Mouse (Mus musculus): Measurements from ENCODE around the gene U2af1l4. TPM values are rescaled to one million over a fixed set of nuclear protein-coding genes. Genes with fewer than 3 reads are reported as not detected.

U2af1l4 gene
- total RNA-seq, 1 experiment, result 56.9 TPM

- TF ChIP-seq CHD2 (IDR thresholded peaks at IDR 0.05; ENCODE audit: low read depth, low read length) (no peak), HCFC1 (IDR thresholded peaks at IDR 0.05; ENCODE audit: borderline replicate concordance, insufficient read depth, low read length) (no peak), ZC3H11A (IDR thresholded peaks at IDR 0.05; ENCODE audit: borderline replicate concordance, low read depth, low read length) (no peak), ZNF384 (IDR thresholded peaks at IDR 0.05; ENCODE audit: low read depth, low read length) (no peak), MAFK (IDR thresholded peaks at IDR 0.05; ENCODE audit: insufficient read depth, low read depth, low read length) (no peak)
- in situ Hi-C loops (cut with MboI; ENCODE audit: low sequenced_read_pairs in 2 of 2, unreplicated experiment in 2 of 2), result no loop called here
- Histone ChIP-seq H3K9ac (ENCODE audit: insufficient read depth, low read depth, low read length, poor library complexity, severe bottlenecking) (peak overlapping the region; percentile 77), H3K27ac (ENCODE audit: insufficient read depth, low read depth, low read length, poor library complexity, severe bottlenecking) (no peak overlapping the region), H3K36me3 (ENCODE audit: control insufficient read depth, insufficient read depth, low read length, poor library complexity, severe bottlenecking) (peaks cover 18% of the 10 kb centered on the region), H3K9me3 (ENCODE audit: control insufficient read depth, insufficient read depth, low read depth, low read length) (no peaks in the 10 kb centered on the region), H3K4me1 (ENCODE audit: control insufficient read depth in 2 of 2, insufficient read depth in 2 of 2, low read length in 2 of 2, poor library complexity in 1 of 2) (peaks cover 4 to 12% of the 10 kb centered on the region in 2 experiments; a peak in 2 of 4 replicates), H3K4me3 (ENCODE audit: insufficient read depth in 1 of 2, low read depth in 1 of 2, low read length in 2 of 2, poor library complexity in 1 of 2, severe bottlenecking in 1 of 2) (peak overlapping the region; percentile 79 to 96)
- no peak for DNase-seq (ENCODE audit: low read depth, low spot score)
Measured at GRCm38 (mm10) chr7:30558656-30559442, 4.3 kb upstream of the U2af1l4 start.

DNA sequence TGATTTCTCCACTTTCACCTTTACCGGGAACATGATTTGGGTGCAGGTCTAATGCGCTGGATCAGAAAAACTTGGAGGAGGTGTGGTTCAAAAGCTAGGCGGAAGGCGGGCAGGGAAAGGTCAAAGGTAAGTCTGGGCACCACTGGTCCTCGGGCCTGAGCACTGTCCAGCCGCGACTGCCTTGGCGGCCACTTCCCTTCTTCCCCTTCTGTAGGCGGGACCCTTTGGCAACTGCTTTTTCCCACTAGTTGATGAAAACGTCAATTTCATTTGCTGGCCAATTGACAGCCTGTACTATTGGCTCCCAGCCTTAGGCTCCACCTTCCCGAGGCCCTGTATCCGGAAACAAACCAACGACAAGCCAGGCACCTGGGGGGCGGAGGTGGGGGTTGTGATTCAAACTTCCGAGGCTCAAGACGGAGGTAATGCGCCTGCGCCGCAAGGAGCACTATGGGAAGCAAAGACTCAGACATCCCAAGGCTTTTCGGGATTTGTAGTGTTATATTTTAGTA, 3.6 kb upstream of the U2af1l4 start, which contains the start of gene Lin37:
TSS of gene Lin37 (minus strand) at position 396 of the 512 bp plus-strand sequence.
- peak within 1 kb of the TSS; percentile 77 for H3K9ac ChIP-seq (ENCODE audit: insufficient read depth, low read depth, low read length, poor library complexity, severe bottlenecking)
- no peak within 1 kb of the TSS for H3K27ac ChIP-seq (ENCODE audit: insufficient read depth, low read depth, low read length, poor library complexity, severe bottlenecking)
- in situ Hi-C loops (cut with MboI; ENCODE audit: low sequenced_read_pairs in 2 of 2, unreplicated experiment in 2 of 2), result no loop called here
- H3K4me3 ChIP-seq (ENCODE audit: insufficient read depth in 1 of 2, low read depth in 1 of 2, low read length in 2 of 2, poor library complexity in 1 of 2, severe bottlenecking in 1 of 2), result peak within 1 kb of the TSS; percentile 79 to 96
- peaks cover 18% of the 10 kb centered on the region for H3K36me3 ChIP-seq (ENCODE audit: control insufficient read depth, insufficient read depth, low read length, poor library complexity, severe bottlenecking)
- TF ChIP-seq ZNF384 (IDR thresholded peaks at IDR 0.05; ENCODE audit: low read depth, low read length), result 0 out of 2 replicates have a peak, but pooled peaks have one; percentile 4
- no peak for TF ChIP-seq MAFK (IDR thresholded peaks at IDR 0.05; ENCODE audit: insufficient read depth, low read depth, low read length)
- TF ChIP-seq ZC3H11A (IDR thresholded peaks at IDR 0.05; ENCODE audit: borderline replicate concordance, low read depth, low read length), result no peak
- TF ChIP-seq HCFC1 (IDR thresholded peaks at IDR 0.05; ENCODE audit: borderline replicate concordance, insufficient read depth, low read length), result peak; percentile 84
- peak; percentile 48; the same call in 1 of the 2 replicates for TF ChIP-seq CHD2 (IDR thresholded peaks at IDR 0.05; ENCODE audit: low read depth, low read length)
- peaks cover 4 to 13% of the 10 kb centered on the region in 2 experiments; a peak in 2 of 4 replicates for H3K4me1 ChIP-seq (ENCODE audit: control insufficient read depth in 2 of 2, insufficient read depth in 2 of 2, low read length in 2 of 2, poor library complexity in 1 of 2)
- peak; percentile 96 for DNase-seq (ENCODE audit: low read depth, low spot score)
- no peaks in the 10 kb centered on the region for H3K9me3 ChIP-seq (ENCODE audit: control insufficient read depth, insufficient read depth, low read depth, low read length)

- in situ Hi-C loops (cut with MboI; ENCODE audit: low sequenced_read_pairs in 2 of 2, unreplicated experiment in 2 of 2), result no loop called here
- no peak overlapping the region for H3K27ac ChIP-seq (ENCODE audit: insufficient read depth, low read depth, low read length, poor library complexity, severe bottlenecking)
- TF ChIP-seq ZC3H11A (IDR thresholded peaks at IDR 0.05; ENCODE audit: borderline replicate concordance, low read depth, low read length) (no peak), MAFK (IDR thresholded peaks at IDR 0.05; ENCODE audit: insufficient read depth, low read depth, low read length) (no peak), CHD2 (IDR thresholded peaks at IDR 0.05; ENCODE audit: low read depth, low read length) (no peak), ZNF384 (IDR thresholded peaks at IDR 0.05; ENCODE audit: low read depth, low read length) (no peak), HCFC1 (IDR thresholded peaks at IDR 0.05; ENCODE audit: borderline replicate concordance, insufficient read depth, low read length) (no peak)
- H3K9ac ChIP-seq (ENCODE audit: insufficient read depth, low read depth, low read length, poor library complexity, severe bottlenecking), result no peak overlapping the region; the same call in 1 of the 2 replicates
- H3K9me3 ChIP-seq (ENCODE audit: control insufficient read depth, insufficient read depth, low read depth, low read length), result no peaks in the 10 kb centered on the region
- peaks cover 4 to 13% of the 10 kb centered on the region in 2 experiments; a peak in 2 of 4 replicates for H3K4me1 ChIP-seq (ENCODE audit: control insufficient read depth in 2 of 2, insufficient read depth in 2 of 2, low read length in 2 of 2, poor library complexity in 1 of 2)
- H3K4me3 ChIP-seq (ENCODE audit: insufficient read depth in 1 of 2, low read depth in 1 of 2, low read length in 2 of 2, poor library complexity in 1 of 2, severe bottlenecking in 1 of 2), result 0 out of 4 replicates have a peak overlapping the region, but pooled peaks of 1 of the 2 experiments have one; percentile 96
- H3K36me3 ChIP-seq (ENCODE audit: control insufficient read depth, insufficient read depth, low read length, poor library complexity, severe bottlenecking), result peaks cover 15% of the 10 kb centered on the region
- DNase-seq (ENCODE audit: low read depth, low spot score), result no peak
Measured at GRCm38 (mm10) chr7:30560296-30560695, 2.8 kb upstream of the U2af1l4 start.

GRCm38 (mm10) chr7:30562526-30563116, 480 bp upstream of the U2af1l4 start:
- peak overlapping the region; percentile 97 to 99 for H3K4me3 ChIP-seq (ENCODE audit: insufficient read depth in 1 of 2, low read depth in 1 of 2, low read length in 2 of 2, poor library complexity in 1 of 2, severe bottlenecking in 1 of 2)
- peaks cover 4 to 26% of the 10 kb centered on the region in 2 experiments; a peak in 2 of 4 replicates for H3K4me1 ChIP-seq (ENCODE audit: control insufficient read depth in 2 of 2, insufficient read depth in 2 of 2, low read length in 2 of 2, poor library complexity in 1 of 2)
- no peaks in the 10 kb centered on the region for H3K9me3 ChIP-seq (ENCODE audit: control insufficient read depth, insufficient read depth, low read depth, low read length)
- peak overlapping the region; percentile 32; the same call in 1 of the 2 replicates for H3K27ac ChIP-seq (ENCODE audit: insufficient read depth, low read depth, low read length, poor library complexity, severe bottlenecking)
- peak overlapping the region; percentile 88 for H3K9ac ChIP-seq (ENCODE audit: insufficient read depth, low read depth, low read length, poor library complexity, severe bottlenecking)
- TF ChIP-seq HCFC1 (IDR thresholded peaks at IDR 0.05; ENCODE audit: borderline replicate concordance, insufficient read depth, low read length), result no peak
- no peak for TF ChIP-seq CHD2 (IDR thresholded peaks at IDR 0.05; ENCODE audit: low read depth, low read length)
- TF ChIP-seq MAFK (IDR thresholded peaks at IDR 0.05; ENCODE audit: insufficient read depth, low read depth, low read length), result no peak
- TF ChIP-seq ZNF384 (IDR thresholded peaks at IDR 0.05; ENCODE audit: low read depth, low read length), result no peak
- no peak for TF ChIP-seq ZC3H11A (IDR thresholded peaks at IDR 0.05; ENCODE audit: borderline replicate concordance, low read depth, low read length)
- in situ Hi-C loops (cut with MboI; ENCODE audit: low sequenced_read_pairs in 2 of 2, unreplicated experiment in 2 of 2), result no loop called here
- no peak for DNase-seq (ENCODE audit: low read depth, low spot score)
- H3K36me3 ChIP-seq (ENCODE audit: control insufficient read depth, insufficient read depth, low read length, poor library complexity, severe bottlenecking), result peaks cover 2% of the 10 kb centered on the region; the same call in 1 of the 2 replicates

All from ES-E14 (cell line).